Mouse (Mus musculus) limb, embryonic 12.5 days (tissue): Measurements from ENCODE around the gene Fgd3. TPM values are rescaled to one million over a fixed set of nuclear protein-coding genes. Genes with fewer than 3 reads are reported as not detected.
A peak's percentile ranks its signal among the peaks of the same experiment; 100 is the strongest.

Experiments used
- ATAC-seq: fragments of 200-750 bp; cut with Nextera tagmentation; 2 replicates; pipeline ENCODE4 v1.8.0; 2017; ENCODE audit warnings: low read depth, moderate TSS enrichment; ENCODE audit not compliant: insufficient number of reproducible peaks, insufficient read depth, low FRiP score, low TSS enrichment
- H3K27ac ChIP-seq: fragments of 300-500 bp; sonication (generic); 2 replicates; pipeline ENCODE4 v1.5.1; 2016; ENCODE audit warnings: mild to moderate bottlenecking, moderate library complexity
- H3K27me3 ChIP-seq: fragments of 300-500 bp; sonication (generic); 2 replicates; pipeline ENCODE4 v1.6.1; 2016; ENCODE audit warnings: mild to moderate bottlenecking, moderate library complexity
- H3K36me3 ChIP-seq: fragments of 300-500 bp; sonication (generic); 2 replicates; pipeline ENCODE4 v1.6.1; 2016; ENCODE audit warnings: mild to moderate bottlenecking, moderate library complexity
- H3K4me1 ChIP-seq: fragments of 300-500 bp; sonication (generic); replicated peaks from 2 replicates; pipeline ENCODE4 v1.6.1; 2016
- H3K4me2 ChIP-seq: fragments of 300-500 bp; sonication (generic); 2 replicates; pipeline ENCODE4 v1.6.1; 2016; ENCODE audit warnings: mild to moderate bottlenecking, moderate library complexity
- H3K4me3 ChIP-seq: fragments of 300-500 bp; sonication (generic); replicated peaks from 2 replicates; pipeline ENCODE4 v1.5.1; 2016; ENCODE audit warnings: mild to moderate bottlenecking
- H3K9ac ChIP-seq: fragments of 300-500 bp; sonication (generic); replicated peaks from 2 replicates; pipeline ENCODE4 v1.6.1; 2016; ENCODE audit warnings: mild to moderate bottlenecking, moderate library complexity
- H3K9me3 ChIP-seq: fragments of 300-500 bp; sonication (generic); 2 replicates; pipeline ENCODE4 v1.6.1; 2016; ENCODE audit warnings: mild to moderate bottlenecking, moderate library complexity
- WGBS: fragments of 180-500 bp; shearing (Covaris S2); methylation state at CpG from one replicate; pipeline ENCODE4 v1.1.7; 2016; 5-methylcytosine and 5-hydroxymethylcytosine counted together
- polyA plus RNA-seq: library from polyadenylated mRNA; unstranded; fragments of >200 nt; fragmentation: Nextera tagmentation; extraction: Ambion mirVana; gene quantifications from 2 replicates; pipeline ENCODE4 v1.2.1, GENCODE M21; 2016

Fgd3 gene
- polyA plus RNA-seq, 1 experiment from 2014 or later, result 0.66 TPM

DNA sequence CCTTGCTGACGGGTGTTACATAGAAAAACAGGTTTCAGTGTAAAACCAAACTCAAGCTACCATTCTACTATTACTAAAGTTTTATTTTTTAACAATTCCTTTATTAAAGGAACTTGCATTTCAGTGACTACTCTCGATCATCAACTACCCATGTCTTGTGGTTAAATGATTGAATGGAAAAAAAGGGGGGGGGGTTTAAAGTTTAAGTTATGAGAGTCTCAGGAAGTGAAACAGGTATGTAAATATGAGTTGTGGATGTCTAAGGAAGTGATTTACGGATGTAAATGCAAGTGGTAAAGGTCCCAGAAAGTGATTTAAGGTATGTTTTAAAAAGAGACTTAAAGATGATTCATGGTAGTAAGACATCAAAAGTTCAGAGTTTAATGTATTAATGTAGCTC is 95.0 kb downstream of the Fgd3 start:
- Histone ChIP-seq H3K9ac (no peak overlapping the region), H3K27me3 (peaks cover 15% of the 10 kb centered on the region), H3K4me3 (no peak overlapping the region), H3K36me3 (no peaks in the 10 kb centered on the region), H3K27ac (no peak overlapping the region), H3K4me2 (no peak overlapping the region), H3K9me3 (0 out of 2 replicates have a peak, but pooled peaks cover 5% of the 10 kb centered on the region), H3K4me1 (0 out of 2 replicates have a peak, but pooled peaks cover 3% of the 10 kb centered on the region)
- 62% methylated on average over 3 of the region's 3 CpGs for WGBS
- no peak for ATAC-seq

DNA sequence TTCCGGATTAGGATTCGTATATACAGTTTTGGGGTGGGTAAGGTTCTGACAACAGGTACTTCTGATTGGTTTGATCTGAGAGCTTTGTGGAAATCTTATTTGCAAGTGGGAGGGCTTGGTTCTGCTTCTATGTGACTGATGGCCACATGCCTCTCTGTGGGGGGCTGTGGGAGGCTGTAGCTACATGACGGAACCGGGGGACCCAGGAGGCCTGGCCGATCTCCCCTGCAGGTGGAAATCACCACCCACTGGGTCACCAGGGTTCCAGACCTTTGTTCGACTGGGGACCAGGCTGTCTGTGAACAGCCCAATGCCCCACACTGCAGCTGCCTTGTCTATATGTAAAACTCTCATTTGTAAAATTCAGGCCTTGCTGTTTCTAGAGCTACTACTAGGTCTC is 95.4 kb downstream of the Fgd3 start:
- H3K9me3 ChIP-seq, result 0 out of 2 replicates have a peak, but pooled peaks cover 5% of the 10 kb centered on the region
- H3K9ac ChIP-seq, result no peak overlapping the region
- H3K4me1 ChIP-seq, result no peaks in the 10 kb centered on the region
- ATAC-seq, result no peak
- no peak overlapping the region for H3K27ac ChIP-seq
- H3K4me3 ChIP-seq, result no peak overlapping the region
- peaks cover 15% of the 10 kb centered on the region for H3K27me3 ChIP-seq
- H3K36me3 ChIP-seq, result no peaks in the 10 kb centered on the region
- no peak overlapping the region for H3K4me2 ChIP-seq
- WGBS, result 16% methylated on average over 6 of the region's 6 CpGs

DNA sequence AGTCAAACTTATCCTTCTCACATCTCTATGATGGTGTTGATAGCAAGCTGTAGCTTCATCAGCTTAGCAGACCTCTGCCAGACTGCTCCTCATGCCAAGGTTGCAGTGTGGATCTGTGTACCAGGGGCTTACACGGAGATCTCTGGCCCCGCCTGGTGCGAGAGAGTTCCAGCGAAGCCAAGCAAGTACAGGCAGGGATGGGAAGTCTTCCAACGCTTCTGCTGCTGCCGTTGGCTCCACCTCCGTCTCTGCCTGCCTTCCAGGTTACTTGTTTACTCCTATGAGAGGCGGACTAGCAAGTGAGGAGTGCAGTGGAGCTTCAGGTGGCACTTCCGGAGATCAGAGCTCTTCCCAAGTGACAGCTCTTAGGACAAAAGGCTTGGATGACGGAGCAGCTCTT is 95.8 kb downstream of the Fgd3 start:
- Histone ChIP-seq H3K36me3 (no peaks in the 10 kb centered on the region), H3K4me2 (no peak overlapping the region), H3K4me1 (no peaks in the 10 kb centered on the region), H3K4me3 (no peak overlapping the region), H3K27ac (no peak overlapping the region), H3K9me3 (0 out of 2 replicates have a peak, but pooled peaks cover 5% of the 10 kb centered on the region), H3K9ac (no peak overlapping the region), H3K27me3 (peaks cover 15% of the 10 kb centered on the region)
- 6% methylated on average over 10 of the region's 10 CpGs for WGBS
- no peak for ATAC-seq

DNA sequence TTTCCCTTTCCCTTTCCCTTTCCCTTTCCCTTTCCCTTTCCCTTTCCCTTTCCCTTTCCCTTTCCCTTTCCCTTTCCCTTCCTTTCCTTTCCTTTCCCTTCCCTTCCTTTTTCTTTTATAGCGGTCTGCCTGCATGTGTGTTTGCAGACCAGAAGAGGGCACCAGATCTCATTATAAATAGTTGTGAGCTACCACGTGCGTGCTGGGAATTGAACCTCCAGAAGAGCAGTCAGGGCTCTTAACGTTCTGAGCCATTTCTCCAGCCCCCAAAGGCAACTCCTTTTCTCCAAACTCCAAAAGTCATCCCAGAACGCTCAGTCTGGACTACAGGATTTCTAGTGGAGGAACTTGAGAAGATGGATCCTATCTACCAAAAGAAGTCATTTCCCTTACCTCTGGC is 99.2 kb downstream of the Fgd3 start:
- ATAC-seq, result no peak
- Histone ChIP-seq H3K36me3 (no peaks in the 10 kb centered on the region), H3K4me1 (peaks cover 9% of the 10 kb centered on the region), H3K4me3 (no peak overlapping the region), H3K4me2 (no peak overlapping the region), H3K9me3 (0 out of 2 replicates have a peak, but pooled peaks cover 5% of the 10 kb centered on the region), H3K27ac (no peak overlapping the region), H3K27me3 (peaks cover 15% of the 10 kb centered on the region), H3K9ac (no peak overlapping the region)
- 25% methylated on average over 5 of the region's 5 CpGs for WGBS

DNA sequence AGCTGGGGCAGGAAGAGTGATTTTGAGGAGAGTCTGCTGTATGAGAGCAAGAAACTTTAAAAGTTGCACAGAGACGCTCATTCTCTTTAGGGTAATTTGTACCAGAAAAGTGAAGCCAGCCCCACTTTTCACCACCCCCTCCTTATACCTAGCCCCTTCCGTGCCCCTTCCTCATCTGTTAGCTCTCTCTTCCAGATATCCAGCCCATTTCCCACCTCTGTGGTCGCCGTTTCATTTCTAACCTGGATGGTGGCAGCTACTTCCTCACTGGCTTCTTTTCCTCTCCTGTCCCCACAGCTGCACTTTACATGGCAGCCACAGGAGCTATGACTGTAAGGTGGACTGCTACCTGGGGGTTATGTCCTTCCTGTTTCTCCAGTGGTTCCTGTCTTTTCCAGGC is 100.7 kb downstream of the Fgd3 start:
- no peak for ATAC-seq
- Histone ChIP-seq H3K9ac (no peak overlapping the region), H3K36me3 (no peaks in the 10 kb centered on the region), H3K4me2 (no peak overlapping the region), H3K9me3 (0 out of 2 replicates have a peak, but pooled peaks cover 5% of the 10 kb centered on the region), H3K4me1 (peaks cover 19% of the 10 kb centered on the region), H3K4me3 (no peak overlapping the region), H3K27ac (no peak overlapping the region), H3K27me3 (peaks cover 10% of the 10 kb centered on the region; the same call in 1 of the 2 replicates)
- WGBS, result 84% methylated on average over 4 of the region's 4 CpGs

DNA sequence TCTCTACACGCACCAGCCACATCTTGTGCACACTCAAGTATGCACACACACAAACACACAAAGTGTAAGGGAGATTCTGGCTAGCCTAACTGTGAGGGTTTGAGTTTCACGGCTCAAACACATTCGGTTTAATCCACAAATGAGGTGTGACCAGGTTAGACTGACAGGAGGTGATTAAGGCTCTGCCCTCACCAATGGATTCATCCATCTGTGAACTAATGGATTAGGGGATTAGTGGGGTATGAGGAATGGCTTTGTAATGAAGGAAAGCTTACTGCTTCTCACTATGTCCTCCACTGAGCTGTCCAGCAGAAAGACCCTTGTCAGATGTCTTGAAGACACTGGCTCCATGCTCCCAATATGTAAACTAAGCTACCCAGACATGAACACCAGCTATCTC is 101.5 kb downstream of the Fgd3 start:
- peaks cover 3% of the 10 kb centered on the region; the same call in 1 of the 2 replicates for H3K27me3 ChIP-seq
- H3K4me2 ChIP-seq, result no peak overlapping the region
- H3K9ac ChIP-seq, result no peak overlapping the region
- H3K9me3 ChIP-seq, result 0 out of 2 replicates have a peak, but pooled peaks cover 5% of the 10 kb centered on the region
- peaks cover 26% of the 10 kb centered on the region for H3K4me1 ChIP-seq
- no peak overlapping the region for H3K27ac ChIP-seq
- ATAC-seq, result no peak
- H3K4me3 ChIP-seq, result no peak overlapping the region
- 56% methylated on average over 3 of the region's 3 CpGs for WGBS
- no peaks in the 10 kb centered on the region for H3K36me3 ChIP-seq

DNA sequence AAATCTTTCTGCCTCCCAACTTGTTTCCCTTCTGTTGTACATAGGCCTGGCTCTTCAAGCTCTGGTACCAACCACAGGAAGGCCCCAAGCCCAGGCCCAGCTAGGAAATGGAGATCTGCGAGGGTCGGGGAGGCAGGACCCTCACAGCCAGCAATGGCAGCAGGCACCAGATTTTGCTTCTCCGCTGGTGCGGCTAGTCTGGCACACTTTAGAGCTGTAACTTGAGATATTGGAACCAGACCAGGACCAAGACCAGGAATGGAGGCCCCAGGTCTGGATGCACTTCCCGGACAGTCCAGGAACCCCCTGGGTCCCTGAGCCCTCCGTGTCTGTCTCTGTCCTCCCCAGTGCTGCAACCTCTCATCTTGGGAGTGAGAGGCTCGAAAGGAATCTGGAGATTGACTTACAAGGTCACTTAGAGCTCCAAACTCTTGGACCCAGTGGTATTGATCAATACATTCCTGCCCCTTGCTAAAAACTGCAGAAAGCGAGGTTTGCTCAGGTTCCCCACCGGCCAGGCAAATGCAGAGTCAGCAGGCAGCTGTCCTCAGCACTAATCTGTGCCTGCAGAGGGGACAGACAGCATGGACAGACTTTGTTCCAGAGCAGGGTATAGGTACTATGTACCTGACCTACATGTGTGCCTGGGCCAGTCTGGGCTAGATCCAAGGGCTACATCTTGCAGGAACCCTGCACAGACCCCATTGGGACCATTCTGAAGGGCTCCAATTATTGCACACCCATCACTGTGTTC is 103.1 kb downstream of the Fgd3 start:
- Histone ChIP-seq H3K4me1 (peaks cover 30% of the 10 kb centered on the region), H3K36me3 (no peaks in the 10 kb centered on the region), H3K27me3 (no peaks in the 10 kb centered on the region), H3K9ac (no peak overlapping the region), H3K4me3 (peak overlapping the region; percentile 84; the same call in 1 of the 2 replicates), H3K9me3 (0 out of 2 replicates have a peak, but pooled peaks cover 5% of the 10 kb centered on the region), H3K4me2 (peak overlapping the region; percentile 76), H3K27ac (peak overlapping the region; percentile 64)
- 43% methylated on average over 9 of the region's 9 CpGs for WGBS
- no peak for ATAC-seq

DNA sequence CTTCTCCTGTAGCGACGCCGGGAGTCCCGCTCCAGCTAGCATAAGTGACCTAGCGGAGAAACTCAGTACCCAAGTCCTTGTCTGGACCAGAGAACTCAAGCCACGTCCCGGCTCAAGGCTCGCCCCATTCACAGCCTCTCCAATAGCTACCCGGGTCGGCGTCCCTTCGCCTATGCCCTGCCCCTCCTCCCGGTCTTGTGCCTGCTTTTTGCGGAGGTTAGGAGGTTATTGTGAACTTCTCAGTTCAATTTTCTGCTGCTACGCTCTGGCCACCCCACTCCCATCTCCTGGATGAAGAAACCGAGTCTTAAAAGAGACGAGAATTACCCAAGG is 103.9 kb downstream of the Fgd3 start:
- Histone ChIP-seq H3K4me1 (peaks cover 38% of the 10 kb centered on the region), H3K36me3 (no peaks in the 10 kb centered on the region), H3K9me3 (0 out of 2 replicates have a peak, but pooled peaks cover 3% of the 10 kb centered on the region), H3K27ac (peak overlapping the region; percentile 64), H3K4me2 (peak overlapping the region; percentile 76), H3K9ac (peak overlapping the region; percentile 83), H3K4me3 (peak overlapping the region; percentile 84), H3K27me3 (no peaks in the 10 kb centered on the region)
- 2% methylated on average over 17 of the region's 17 CpGs for WGBS
- peak; percentile 50 for ATAC-seq

DNA sequence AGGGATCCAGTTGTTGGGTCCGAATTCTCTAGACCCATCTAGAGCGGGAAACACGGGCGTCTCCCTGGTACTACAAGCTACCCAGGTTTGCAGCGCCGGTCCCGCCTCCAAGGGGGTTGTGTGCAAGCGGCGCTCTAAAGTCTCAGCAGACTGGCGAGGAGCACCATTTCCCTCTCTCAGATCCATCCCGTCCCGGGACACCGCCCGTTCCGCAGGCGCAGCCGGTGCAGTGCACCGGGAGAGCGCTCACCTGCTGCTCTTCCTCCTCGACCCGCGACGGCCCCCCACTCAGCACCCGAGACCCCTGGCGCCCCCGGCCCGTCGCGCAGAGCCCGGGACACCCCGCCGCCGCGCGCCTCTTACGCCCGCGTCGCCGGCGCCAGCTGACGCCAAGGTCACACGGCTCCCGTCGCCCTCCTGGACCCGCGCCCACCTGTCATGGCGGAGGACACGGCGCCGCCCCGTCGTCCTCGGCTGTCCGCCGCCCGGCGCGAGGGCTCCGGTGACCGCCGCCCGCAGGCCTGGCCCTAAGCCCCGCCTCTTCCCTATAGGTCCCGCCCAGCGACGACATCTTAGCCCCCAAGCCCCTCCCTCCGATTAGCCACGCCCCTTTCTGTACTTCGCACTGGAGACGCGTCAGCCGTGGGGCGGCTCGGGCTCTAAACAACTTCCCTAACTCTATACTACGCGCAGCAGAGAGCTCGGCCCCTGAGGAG is 104.4 kb downstream of the Fgd3 start, which contains the start of gene Card19:
TSS of gene Card19 (minus strand) at position 534 of the 716 bp plus-strand sequence.
- Histone ChIP-seq H3K4me2 (peak within 1 kb of the TSS; percentile 76), H3K27ac (peak within 1 kb of the TSS; percentile 64), H3K9ac (peak within 1 kb of the TSS; percentile 83), H3K9me3 (no peaks in the 10 kb centered on the region), H3K36me3 (no peaks in the 10 kb centered on the region), H3K4me3 (peak within 1 kb of the TSS; percentile 84), H3K27me3 (no peaks in the 10 kb centered on the region), H3K4me1 (peaks cover 39% of the 10 kb centered on the region)
- ATAC-seq, result peak; percentile 93
- under 1% methylated on average over 78 of the region's 78 CpGs for WGBS

DNA sequence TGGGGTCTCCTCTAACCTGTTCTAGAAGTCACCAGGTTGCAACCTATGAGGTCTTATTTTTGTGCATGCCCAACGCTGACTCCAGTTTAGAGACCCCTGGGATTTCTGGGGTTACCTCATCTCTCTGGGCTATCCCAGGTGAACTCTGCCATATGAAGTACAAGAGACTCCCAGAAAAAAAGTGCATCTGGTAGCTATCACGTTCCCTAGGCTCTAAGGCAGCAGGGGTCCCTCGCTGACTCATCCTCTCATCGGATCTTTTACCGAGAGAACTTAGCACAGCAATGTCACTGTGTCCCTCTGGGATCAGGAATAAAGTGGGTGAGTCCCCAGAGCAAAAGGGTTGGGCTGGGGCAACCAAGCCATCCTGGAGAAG is 105.0 kb downstream of the Fgd3 start:
- H3K27ac ChIP-seq, result no peak overlapping the region
- H3K4me3 ChIP-seq, result peak overlapping the region; percentile 84
- 10% methylated on average over 5 of the region's 5 CpGs for WGBS
- peak overlapping the region; percentile 83 for H3K9ac ChIP-seq
- peaks cover 39% of the 10 kb centered on the region for H3K4me1 ChIP-seq
- ATAC-seq, result no peak
- H3K4me2 ChIP-seq, result peak overlapping the region; percentile 76
- H3K36me3 ChIP-seq, result no peaks in the 10 kb centered on the region
- H3K27me3 ChIP-seq, result no peaks in the 10 kb centered on the region
- H3K9me3 ChIP-seq, result no peaks in the 10 kb centered on the region

DNA sequence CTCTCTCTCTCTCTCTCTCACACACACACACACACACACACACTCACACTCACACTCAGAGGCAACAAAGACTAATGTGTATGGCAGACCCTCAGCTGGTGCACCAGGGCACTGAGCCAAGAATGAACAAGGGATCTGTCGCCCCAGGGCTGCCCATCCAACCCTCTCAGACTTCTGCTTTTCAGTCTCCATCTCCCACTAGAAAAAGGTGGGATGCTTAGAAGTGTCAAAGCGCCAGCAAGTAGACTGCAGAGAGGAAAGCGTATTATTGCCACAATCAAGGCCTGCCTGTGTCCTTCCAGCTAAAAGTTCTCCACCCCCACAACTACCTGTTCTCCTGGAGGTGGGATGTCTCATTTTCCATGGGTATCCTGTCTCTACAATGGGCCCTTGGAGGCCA is 105.7 kb downstream of the Fgd3 start:
- ATAC-seq, result no peak
- WGBS, result 86% methylated on average over 3 of the region's 3 CpGs
- Histone ChIP-seq H3K4me1 (peaks cover 40% of the 10 kb centered on the region), H3K9me3 (no peaks in the 10 kb centered on the region), H3K27ac (no peak overlapping the region), H3K27me3 (no peaks in the 10 kb centered on the region), H3K9ac (no peak overlapping the region), H3K36me3 (no peaks in the 10 kb centered on the region), H3K4me2 (peak overlapping the region; percentile 76), H3K4me3 (no peak overlapping the region; the same call in 1 of the 2 replicates)
